Mouse (Mus musculus) heart, postnatal 25 days (tissue): ENCODE measurements at regions not wholly inside any gene's neighbourhood (a gene's known extent, or its start where the extent isn't known, plus 50 kb on each side); places are given as distances from the start of the nearest gene placed in this dataset.

Source experiments
- DNase-seq: peaks from one replicate; pipeline ENCODE4 v3.0.0; 2022; ENCODE audit warnings: low spot score
- intact Hi-C: fragments of 180-260 bp; cut with DNase I; formaldehyde crosslinking; loops from one replicate; pipeline ENCODE4 v1.15.1; 2025

- DNase-seq, result no peak
- intact Hi-C loops, result no loop called here
Measured at GRCm38 (mm10) chr1:158119708-158120107, 236.4 kb downstream of the Brinp2 start.

DNA sequence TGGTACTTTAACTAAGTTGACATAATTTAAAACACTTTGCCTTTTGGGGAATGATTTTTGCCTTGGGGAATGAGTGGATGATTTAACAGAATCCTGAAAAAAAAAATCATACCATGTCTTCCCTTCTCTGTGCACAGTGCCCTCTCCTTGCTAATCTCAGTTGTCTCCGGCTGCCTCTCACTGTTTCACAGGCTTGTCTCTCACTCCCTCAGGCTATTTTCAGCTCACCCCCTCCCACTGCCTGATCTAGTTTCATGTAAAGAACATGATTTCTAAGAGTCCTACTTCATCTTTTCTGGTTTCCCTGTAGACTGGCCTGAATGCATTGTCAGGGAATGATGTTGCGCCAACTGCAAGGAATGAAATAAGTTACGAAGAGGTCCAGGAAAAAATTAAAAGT is 231.2 kb downstream of the Brinp2 start:
- intact Hi-C loops, result no loop called here

GRCm38 (mm10) chr1:158126272-158126671 is 229.9 kb downstream of the Brinp2 start:
- DNase-seq, result no peak
- intact Hi-C loops, result no loop called here

More for the DNA sequence above, 231.2 kb downstream of the Brinp2 start:
- DNase-seq, result no peak

- intact Hi-C loops, result no loop called here
- DNase-seq, result no peak
Measured at GRCm38 (mm10) chr1:158129243-158129770, 226.8 kb downstream of the Brinp2 start.

DNA sequence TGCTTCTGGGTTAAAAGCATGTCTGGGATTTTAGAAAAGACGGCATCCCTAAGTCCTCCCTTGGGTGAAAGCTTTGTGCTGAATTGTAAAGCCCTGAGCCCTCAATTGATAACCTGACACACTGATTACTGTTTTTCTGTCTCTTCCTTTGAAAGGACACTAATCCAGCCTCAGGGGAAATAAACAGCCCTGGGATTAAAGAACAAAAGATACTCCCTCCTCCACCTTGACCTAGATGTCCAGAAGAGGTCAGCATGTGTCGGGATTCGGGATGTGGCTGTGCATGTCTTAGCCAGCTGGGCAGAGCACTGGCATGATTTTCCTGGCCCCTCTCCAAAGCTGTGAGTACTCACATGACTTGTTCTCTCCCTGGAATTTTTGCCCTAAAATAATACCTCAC is 208.6 kb downstream of the Brinp2 start:
- DNase-seq, result no peak

DNA sequence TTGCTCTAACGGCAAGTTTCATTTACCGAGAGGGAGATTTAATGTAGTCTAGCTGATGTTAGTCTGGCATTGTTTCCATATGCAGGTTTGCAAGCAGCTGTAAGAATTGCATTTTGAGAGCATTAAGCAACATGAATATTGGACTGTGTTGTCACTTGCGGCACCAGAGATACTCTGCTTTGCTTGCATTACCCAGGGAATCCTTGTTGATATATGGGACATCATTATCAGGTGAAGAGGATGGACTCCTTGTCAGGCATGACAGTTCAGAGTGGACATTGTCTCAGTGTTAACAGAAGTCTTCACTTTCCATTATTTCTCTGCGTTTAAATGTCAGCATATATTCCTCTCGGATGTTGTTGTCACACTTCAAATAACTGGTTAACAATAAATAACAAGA is 208.1 kb downstream of the Brinp2 start:
- DNase-seq, result no peak
- intact Hi-C loops, result no loop called here

More for the DNA sequence above, 208.6 kb downstream of the Brinp2 start:
- intact Hi-C loops, result no loop called here

DNA sequence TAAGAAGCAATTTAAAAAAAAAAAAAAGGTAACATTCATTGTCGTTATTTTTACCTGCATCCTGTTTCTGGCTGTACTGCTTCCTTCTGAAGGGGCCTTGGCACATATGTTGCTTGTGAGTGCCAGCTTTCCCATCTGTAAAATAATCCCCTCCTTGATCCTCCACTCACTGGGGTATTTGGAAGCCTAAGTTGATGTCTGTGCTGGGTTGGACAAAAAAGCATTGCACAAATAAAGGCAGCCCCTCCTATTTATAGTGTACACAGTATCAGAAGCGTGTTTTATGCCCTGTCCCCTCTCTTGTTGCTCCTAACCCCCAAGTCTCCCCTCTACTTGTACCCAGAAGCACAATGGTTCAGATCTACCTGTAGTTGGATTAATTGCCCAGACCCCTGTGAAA is 195.0 kb downstream of the Brinp2 start:
- DNase-seq, result no peak
- intact Hi-C loops, result no loop called here

- intact Hi-C loops, result no loop called here
- no peak for DNase-seq
Measured at GRCm38 (mm10) chr1:158161533-158161932, 194.6 kb downstream of the Brinp2 start.

DNA sequence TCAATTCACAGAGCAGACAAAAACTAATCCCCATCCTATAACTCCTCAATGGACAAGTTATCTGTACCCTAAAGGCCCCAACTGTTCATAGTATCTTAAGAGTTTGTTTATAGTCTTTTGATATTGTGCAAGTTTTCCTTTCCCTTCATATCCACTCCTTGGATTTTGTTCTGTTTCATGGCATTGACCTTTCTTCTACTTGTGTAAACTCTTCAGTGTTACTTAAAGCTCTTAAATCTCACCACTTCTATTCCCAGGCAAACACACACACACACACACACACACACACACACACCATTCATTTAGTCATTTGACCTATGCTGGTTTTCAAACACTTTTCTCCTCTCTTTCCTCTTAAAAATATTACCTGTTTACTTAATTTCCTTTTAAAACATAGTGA is 192.7 kb downstream of the Brinp2 start:
- intact Hi-C loops, result no loop called here
- no peak for DNase-seq

DNA sequence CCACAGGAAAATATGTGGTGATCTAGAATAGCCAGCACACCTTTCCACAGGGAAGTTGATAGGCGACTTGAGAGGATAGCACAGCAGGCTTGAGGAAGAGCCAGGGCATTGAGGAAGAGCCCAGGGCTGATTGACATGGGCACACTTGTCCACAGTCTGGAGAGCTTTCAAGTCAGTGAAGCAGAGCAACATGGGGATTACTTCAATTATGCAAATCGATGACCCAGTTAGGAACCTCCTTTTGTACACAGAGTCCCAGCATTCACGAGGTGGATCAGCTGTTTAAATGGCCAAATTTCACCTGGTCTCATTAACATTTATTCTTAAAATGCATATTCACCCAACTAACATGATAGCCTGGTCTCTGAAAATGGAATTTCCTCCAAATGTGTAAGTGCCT is 186.1 kb downstream of the Brinp2 start:
- DNase-seq, result no peak
- intact Hi-C loops, result no loop called here

- DNase-seq, result no peak
- intact Hi-C loops, result no loop called here
Measured at GRCm38 (mm10) chr1:158180095-158180494, 176.0 kb downstream of the Brinp2 start.

- intact Hi-C loops, result no loop called here
- no peak for DNase-seq
Measured at GRCm38 (mm10) chr1:158181296-158181695, 174.8 kb downstream of the Brinp2 start.

- intact Hi-C loops, result no loop called here
Measured at GRCm38 (mm10) chr1:158187651-158188050, 168.5 kb downstream of the Brinp2 start.

DNA sequence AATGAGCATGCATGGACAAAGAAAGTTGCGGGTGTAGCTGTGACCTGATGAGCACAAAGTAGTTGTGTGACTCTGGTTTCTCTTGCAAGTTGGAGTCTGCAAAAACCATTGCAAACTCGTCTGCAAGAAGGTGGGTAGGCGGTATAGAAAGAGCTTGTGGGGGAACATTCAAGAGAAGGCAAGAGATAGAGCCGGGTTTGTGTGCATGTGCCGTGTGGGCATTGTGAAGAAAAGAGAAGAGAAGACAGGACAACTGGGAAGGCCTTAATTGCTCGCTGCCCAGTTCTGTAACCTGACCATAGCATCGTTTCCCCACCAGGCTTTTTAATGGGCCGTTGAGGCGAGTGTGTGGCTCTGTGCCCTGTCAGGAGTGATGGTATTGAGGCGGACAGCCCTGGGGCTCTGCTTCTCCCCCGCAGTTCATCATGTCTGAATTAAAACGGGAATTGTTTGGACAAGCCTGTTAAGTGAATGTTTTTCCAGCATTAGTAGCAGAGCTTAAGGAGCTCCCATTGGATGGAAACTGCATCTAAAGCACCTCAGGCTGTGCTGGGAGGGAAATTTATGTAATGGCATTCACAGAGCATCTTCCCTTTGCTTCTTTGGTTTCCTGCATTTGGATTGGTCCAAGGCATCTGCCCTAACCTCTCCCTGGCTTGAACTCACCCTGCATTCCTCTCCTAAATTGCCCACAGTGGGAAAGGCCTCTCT is 163.1 kb downstream of the Brinp2 start:
- DNase-seq, result no peak
- intact Hi-C loops, result no loop called here

More at GRCm38 (mm10) chr1:158187651-158188050, 168.5 kb downstream of the Brinp2 start:
- no peak for DNase-seq

DNA sequence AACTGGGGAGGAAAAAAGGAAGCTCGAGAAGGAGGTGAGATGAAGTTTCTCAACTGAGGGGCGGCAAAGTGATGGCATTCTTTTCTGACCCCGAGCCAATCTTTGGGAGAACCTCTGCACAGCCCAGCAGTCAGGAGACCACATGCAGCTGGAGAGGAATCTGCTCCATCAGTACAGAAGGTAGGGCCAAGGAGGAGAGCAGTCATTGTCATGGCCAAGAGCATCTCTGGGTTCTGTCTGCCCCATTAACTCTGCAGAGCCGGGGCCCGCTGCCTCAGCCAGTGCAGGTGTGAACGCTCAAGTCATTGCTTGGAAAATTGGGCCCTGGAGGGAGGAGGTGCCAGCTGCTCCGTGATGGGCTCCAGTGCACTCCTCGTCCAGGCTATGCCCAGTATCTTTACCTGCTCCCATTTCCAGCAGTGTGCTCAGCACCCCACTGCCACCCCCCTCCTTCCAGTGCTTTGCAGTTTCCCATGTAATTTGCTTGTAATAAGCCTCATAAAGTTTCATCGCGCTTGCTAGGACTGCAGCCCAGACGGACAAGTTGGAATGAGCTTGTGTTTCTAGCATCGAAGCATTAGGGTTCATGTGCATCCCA is 162.1 kb downstream of the Brinp2 start:
- no peak for DNase-seq
- intact Hi-C loops, result no loop called here
